Mouse (Mus musculus) fibroblast of lung, adult 2 months (primary cell): ENCODE measurements at regions not wholly inside any gene's neighbourhood (a gene's known extent, or its start where the extent isn't known, plus 50 kb on each side); places are given as distances from the start of the nearest gene placed in this dataset.
"Not testable (repeated sequence)": the region's sequence is repeated elsewhere in the genome, so short reads cannot be mapped to it uniquely, and the experiment has no call there.

Experiments
- DNase-seq: peaks from one replicate; pipeline ENCODE4 v3.0.0-alpha.2; 2011; ENCODE audit warnings: low read depth

- DNase-seq, result no peak
These were observed 93.7 kb downstream of the Cd24a start for GRCm38 (mm10) chr10:43671785-43672184.

- no peak for DNase-seq
These were observed 94.4 kb downstream of the Cd24a start for GRCm38 (mm10) chr10:43672490-43672889.

GRCm38 (mm10) chr10:43674749-43675148, 96.7 kb downstream of the Cd24a start:
- no peak for DNase-seq

- not testable (repeated sequence) for DNase-seq
These were observed 97.4 kb downstream of the Cd24a start for GRCm38 (mm10) chr10:43675495-43675894.

- DNase-seq, result no peak
These were observed 98.2 kb downstream of the Cd24a start for GRCm38 (mm10) chr10:43676289-43676688.

GRCm38 (mm10) chr10:43684247-43685033, 106.4 kb downstream of the Cd24a start:
- DNase-seq, result no peak

- no peak for DNase-seq
These were observed 111.3 kb downstream of the Cd24a start for GRCm38 (mm10) chr10:43689161-43689913.

GRCm38 (mm10) chr10:43689914-43690316, 111.8 kb downstream of the Cd24a start:
- DNase-seq, result no peak

- DNase-seq, result no peak
These were observed 115.9 kb downstream of the Cd24a start for GRCm38 (mm10) chr10:43693974-43694373.

- DNase-seq, result no peak
These were observed 116.4 kb downstream of the Cd24a start for GRCm38 (mm10) chr10:43694508-43694907.

- DNase-seq, result no peak
These were observed 117.4 kb downstream of the Cd24a start for GRCm38 (mm10) chr10:43695470-43695869.

- DNase-seq, result no peak
These were observed 119.8 kb downstream of the Cd24a start for GRCm38 (mm10) chr10:43697917-43698316.

GRCm38 (mm10) chr10:43700371-43701289, 122.5 kb downstream of the Cd24a start:
- DNase-seq, result no peak

- no peak for DNase-seq
These were observed 124.8 kb downstream of the Cd24a start for GRCm38 (mm10) chr10:43702895-43703294.

- DNase-seq, result no peak
These were observed 128.2 kb downstream of the Cd24a start for GRCm38 (mm10) chr10:43706001-43706988.

GRCm38 (mm10) chr10:43707011-43707410, 128.9 kb downstream of the Cd24a start:
- DNase-seq, result no peak

- DNase-seq, result no peak
These were observed 129.8 kb downstream of the Cd24a start for GRCm38 (mm10) chr10:43707821-43708373.

GRCm38 (mm10) chr10:43709278-43710033, 131.4 kb downstream of the Cd24a start:
- DNase-seq, result no peak

- no peak for DNase-seq
These were observed 132.3 kb downstream of the Cd24a start for GRCm38 (mm10) chr10:43710186-43710885.
